Mouse (Mus musculus) gastrocnemius, adult 2 months (tissue): ENCODE results near the gene Slc37a3. TPM values are rescaled to one million over a fixed set of nuclear protein-coding genes. Genes with fewer than 3 reads are reported as not detected.

ENCODE experiments used
- DNase-seq: peaks from one replicate; pipeline ENCODE4 v3.0.0; 2022
- H3K27ac ChIP-seq: fragments of 200-600 bp; 2 replicates; pipeline ENCODE4 v1.8.1; 2022; ENCODE audit warnings: mild to moderate bottlenecking
- H3K4me3 ChIP-seq: fragments of 200-600 bp; 2 replicates; pipeline ENCODE4 v1.8.1; 2022; ENCODE audit warnings: mild to moderate bottlenecking, moderate library complexity
- CTCF ChIP-seq: fragments of 200-600 bp; IDR thresholded peaks from 2 replicates; pipeline ENCODE4 v1.8.1; 2022; ENCODE audit warnings: antibody characterized with exemption, mild to moderate bottlenecking, moderate library complexity
- intact Hi-C: fragments of 180-260 bp; cut with DNase I; formaldehyde crosslinking; loops from one replicate; pipeline ENCODE4 v1.15.1; 2025
- total RNA-seq, 2 experiments: library from RNA; stranded (reverse); gene quantifications; 2 replicates each; pipeline ENCODE4 v1.2.3; 2021

The Slc37a3 gene
- total RNA-seq, 2 experiments from 2014 or later: 14.2 to 15.9 TPM

DNA sequence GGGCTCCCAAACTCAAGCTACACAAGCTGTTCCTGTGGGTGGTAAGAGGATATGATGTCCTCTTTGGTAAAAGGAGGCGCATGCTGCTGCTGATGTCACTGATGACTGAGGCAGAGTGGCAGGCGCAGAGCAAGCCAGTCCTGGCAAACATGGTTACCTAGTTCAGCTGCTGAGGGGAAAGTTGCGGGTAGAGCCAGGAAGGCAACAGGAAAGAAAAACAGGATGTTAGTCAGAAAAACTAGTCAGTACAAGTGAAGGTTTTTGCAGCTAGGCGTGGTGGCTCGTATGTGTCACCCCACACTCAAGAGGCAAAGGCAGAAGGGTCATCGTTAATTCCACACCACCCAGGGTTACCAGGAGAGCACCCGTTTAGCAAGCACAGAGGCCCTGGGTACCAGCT lies 43.3 kb downstream of the Slc37a3 start:
- DNase-seq: no peak
- Histone ChIP-seq H3K27ac (no peak overlapping the region), H3K4me3 (no peak overlapping the region)
- intact Hi-C loops: no loop called here
- TF ChIP-seq CTCF: no peak

DNA sequence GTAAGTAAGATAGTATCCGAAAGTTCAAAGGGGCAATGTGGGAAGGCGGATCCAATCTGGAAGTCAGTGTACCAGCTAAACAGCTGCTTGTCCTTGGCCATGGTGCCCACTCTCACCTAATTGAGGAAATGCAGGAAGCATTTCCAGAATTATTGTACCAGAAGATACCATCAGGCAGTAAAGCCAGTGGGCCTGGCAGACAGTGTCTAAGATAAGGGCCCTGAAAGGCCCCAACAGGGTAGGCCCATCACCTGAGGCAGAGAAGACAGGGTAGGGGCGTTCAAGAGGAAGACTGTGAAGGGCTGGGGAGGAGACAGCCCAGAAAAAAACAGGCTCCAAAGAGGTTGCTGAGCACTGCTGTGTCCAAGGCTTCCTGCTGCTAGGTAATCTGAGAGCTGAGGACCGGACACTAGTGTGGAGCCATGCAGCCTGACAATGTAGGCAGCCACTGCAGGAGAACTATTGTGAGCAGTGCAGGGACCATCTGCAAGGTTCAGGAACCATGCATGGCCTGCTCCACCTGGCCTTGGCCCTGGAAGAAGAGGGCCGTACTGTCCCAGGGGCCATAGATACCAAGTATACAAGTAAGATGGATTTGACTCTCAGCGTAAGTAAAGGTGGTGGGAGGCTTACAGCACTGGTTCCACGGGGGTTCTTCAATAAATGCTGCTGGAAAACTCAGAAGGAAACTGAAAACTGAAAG lies 45.3 kb downstream of the Slc37a3 start:
- Histone ChIP-seq H3K27ac (no peak overlapping the region), H3K4me3 (no peak overlapping the region)
- no peak for DNase-seq
- intact Hi-C loops: no loop called here
- no peak for TF ChIP-seq CTCF

DNA sequence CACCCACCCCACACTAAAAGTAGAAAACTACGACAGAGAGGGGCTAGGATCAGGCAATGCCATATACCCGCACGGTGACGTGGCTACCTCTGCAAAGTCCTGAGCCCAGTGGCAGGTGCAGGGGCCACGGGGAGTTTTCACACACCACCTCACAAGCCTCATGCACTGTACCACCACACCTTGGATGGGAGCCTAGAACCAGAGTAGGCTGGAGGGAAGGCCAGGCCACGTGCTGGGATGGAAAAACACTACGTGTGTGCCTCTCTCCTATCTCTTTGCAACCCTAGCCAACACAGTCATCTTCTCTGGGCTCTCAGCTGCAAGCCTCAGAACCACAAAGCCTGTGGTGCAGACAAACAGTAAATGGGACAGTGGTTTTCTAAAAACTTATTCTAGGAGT lies 46.5 kb downstream of the Slc37a3 start:
- no peak overlapping the region for H3K4me3 ChIP-seq
- intact Hi-C loops: no loop called here
- DNase-seq: no peak
- no peak overlapping the region for H3K27ac ChIP-seq
- no peak for TF ChIP-seq CTCF

DNA sequence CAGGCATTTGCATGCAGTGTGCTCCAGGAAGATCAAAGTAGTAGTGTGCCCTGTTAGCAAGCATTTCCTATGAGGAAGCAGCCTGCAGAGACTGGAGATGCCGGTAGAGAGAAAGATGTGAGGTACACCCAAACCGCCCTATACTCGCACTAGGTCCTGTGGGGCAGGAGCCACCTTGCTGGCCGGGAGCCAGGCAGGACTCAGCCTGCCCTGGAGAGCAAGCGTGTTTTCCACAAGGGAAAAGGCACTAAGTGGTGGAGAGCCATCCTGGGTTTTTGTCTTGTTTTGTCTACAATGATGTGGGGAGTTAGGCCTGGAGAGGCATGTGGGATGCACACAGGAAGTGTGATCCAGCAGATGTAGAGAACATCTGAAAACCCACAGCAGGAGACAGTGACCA lies 57.2 kb downstream of the Slc37a3 start:
- intact Hi-C loops: no loop called here
- DNase-seq: no peak
- no peak overlapping the region; the same call in 1 of the 2 replicates for H3K27ac ChIP-seq
- no peak for TF ChIP-seq CTCF
- no peak overlapping the region for H3K4me3 ChIP-seq

DNA sequence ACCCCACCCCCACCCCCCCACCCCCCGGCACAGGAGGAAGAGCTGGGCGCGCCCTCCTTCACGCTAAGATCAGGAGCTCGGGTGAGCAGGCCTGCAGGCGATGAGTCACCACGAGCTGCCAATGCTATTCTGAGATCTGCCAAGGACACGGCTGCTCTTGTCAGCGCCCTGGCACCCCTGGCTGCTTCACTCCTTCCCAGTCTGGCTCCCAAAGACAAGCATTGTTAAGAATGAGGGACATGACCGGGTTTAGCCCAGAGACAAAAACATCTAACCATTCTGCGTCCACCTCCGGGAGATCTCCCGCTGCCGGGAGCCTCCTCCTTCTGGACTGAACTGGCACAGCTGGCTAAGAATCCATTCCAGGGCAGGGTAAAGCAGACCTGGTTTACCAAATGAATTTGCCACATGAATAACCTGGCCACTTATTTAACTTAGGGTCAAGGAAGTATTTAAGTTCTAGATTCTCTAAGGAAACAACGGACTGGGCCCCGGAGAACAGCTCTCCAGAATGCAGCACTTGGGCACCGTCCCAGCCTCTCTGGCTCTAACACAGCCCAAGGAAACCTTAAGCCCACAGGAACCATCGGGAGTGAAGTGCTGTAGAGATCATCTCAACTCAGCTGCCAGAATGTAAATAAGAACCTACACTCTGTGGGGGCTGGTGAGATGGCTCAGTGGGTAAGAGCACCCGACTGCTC lies 58.3 kb downstream of the Slc37a3 start:
- Histone ChIP-seq H3K4me3 (peak overlapping the region; percentile 42), H3K27ac (peak overlapping the region; percentile 81)
- no peak; the same call in 1 of the 2 replicates for TF ChIP-seq CTCF
- DNase-seq: peak; percentile 84
- intact Hi-C loops: loop anchor here (10.0 kb wide), 1 partner anchor 114 kb away; the partner anchor contains the start of gene Kdm7a

DNA sequence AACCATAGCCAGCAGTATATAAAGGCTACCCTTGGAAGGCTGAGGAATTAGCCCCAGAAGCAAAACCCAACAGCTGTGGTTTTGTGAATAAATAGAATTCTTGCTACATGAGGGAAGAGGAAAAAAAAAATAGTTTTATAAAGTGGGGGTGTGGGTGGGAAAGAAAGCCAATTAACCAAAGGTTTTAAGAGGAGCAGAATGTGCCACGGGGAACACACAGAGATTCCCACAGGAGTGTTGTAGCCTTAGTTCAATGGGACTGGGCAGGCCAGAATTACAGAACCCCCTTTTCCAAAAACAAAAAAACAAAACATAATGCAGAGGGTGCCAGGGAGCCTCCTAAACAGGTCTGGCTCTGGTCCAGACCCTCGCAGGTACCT lies 58.9 kb downstream of the Slc37a3 start:
- DNase-seq: no peak
- Histone ChIP-seq H3K27ac (peak overlapping the region; percentile 63; the same call in 1 of the 2 replicates), H3K4me3 (no peak overlapping the region)
- intact Hi-C loops: loop anchor here (10.0 kb wide), 1 partner anchor 114 kb away; the partner anchor contains the start of gene Kdm7a
- TF ChIP-seq CTCF: no peak

DNA sequence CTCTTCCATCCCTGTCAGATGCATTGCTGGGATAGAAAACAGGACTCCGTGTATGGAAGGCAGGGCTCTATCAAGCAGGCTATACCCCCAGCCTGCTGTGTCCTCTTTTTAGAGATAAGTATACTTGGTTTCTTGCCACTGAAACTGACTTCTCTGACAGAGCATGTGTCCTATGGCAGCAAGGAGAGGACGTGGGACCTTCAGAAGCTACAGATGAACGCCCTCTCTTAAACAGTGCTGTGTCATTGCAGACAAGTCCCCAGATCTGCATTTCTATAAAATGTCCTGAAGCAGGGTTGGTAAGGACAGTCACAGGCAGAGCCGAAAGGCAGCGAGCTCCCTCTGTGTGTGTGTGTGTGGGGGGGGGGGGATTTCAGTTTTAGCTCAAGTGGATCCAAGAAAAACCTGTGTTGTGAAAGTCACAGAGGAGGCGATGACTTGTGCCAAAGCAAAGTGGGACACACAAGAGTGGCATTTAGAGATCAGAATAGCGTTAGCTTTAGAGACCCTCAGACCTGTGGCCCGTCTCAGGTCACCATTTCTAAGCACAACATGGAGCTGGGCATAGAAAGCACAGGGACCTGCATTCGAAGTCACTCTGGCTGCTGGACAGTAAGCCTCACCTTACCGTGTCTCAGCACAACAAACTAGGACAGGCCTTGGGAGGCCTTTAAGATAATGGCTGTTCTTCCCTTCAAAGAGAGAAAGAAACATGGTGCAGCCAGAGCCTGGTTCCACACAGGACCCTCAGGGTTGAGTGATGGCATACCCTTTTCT lies 59.4 kb downstream of the Slc37a3 start:
- no peak for DNase-seq
- TF ChIP-seq CTCF: no peak
- intact Hi-C loops: loop anchor here (10.0 kb wide), 1 partner anchor 113 kb away; the partner anchor contains the start of gene Kdm7a
- H3K4me3 ChIP-seq: no peak overlapping the region
- H3K27ac ChIP-seq: peak overlapping the region; percentile 63; the same call in 1 of the 2 replicates

DNA sequence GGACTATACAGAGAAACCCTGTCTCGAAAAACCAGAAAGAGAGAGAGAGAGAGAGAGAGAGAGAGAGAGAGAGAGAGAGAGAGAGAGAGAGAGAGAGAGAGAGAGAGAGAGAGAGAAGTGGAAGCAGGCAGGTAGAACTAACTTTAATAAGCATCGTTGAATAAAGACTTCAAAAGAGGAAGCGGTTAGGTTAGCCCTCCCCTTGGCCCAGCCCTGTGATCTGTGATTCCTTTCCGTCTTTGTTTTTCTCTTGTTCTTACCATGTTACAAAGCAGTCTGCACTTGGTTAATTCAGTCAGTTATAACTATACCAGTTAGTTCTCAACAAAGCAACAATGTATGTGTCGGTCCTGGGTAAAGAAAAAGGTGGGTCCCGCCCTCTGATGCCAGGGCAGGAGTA lies 61.4 kb downstream of the Slc37a3 start:
- DNase-seq: no peak
- Histone ChIP-seq H3K27ac (no peak overlapping the region), H3K4me3 (no peak overlapping the region)
- TF ChIP-seq CTCF: no peak
- intact Hi-C loops: loop anchor here (10.0 kb wide), 1 partner anchor 111 kb away; the partner anchor contains the start of gene Kdm7a

DNA sequence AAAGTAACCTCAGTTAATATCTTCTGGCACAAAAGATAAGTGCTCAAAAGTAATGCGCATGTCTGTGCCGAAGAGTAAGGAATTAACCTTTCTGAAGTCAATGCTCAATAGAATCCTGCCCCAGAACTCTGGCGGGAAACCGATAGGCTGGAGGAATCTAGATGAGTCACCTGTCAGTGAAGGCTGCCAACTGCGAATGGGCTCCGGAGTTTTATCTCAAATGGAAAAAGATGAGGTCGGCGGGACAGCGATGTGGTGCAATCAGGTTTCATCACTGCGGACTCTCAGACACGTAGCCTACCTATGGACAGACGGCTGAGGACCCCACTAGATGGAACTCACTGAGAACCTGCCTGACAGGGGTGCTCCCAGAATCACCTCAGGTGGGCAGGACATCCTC lies 63.0 kb downstream of the Slc37a3 start:
- DNase-seq: no peak
- no peak for TF ChIP-seq CTCF
- no peak overlapping the region for H3K27ac ChIP-seq
- no peak overlapping the region for H3K4me3 ChIP-seq
- intact Hi-C loops: loop anchor here (10.0 kb wide), 1 partner anchor 110 kb away; the partner anchor contains the start of gene Kdm7a

DNA sequence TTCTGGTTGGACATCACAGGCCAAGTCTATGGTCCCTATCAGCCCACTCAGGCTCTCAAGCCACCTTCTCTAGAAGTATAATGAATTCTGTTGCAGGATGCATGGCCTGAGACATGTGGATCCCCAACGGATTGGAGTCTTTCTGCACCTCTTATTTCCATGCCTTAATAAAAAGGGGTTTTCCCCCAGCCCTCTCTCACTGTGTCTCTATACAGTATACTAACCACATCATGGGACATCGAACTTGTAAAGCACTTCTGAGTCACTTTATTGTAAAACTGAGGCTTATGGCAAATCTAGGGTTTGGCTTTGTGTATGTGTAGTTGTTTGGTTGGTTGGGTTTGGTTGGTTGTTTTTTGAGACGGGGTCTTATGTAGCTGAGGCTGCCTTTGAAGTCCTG lies 65.7 kb downstream of the Slc37a3 start:
- TF ChIP-seq CTCF: no peak
- no peak for DNase-seq
- intact Hi-C loops: loop anchor here (10.0 kb wide), 1 partner anchor 107 kb away; the partner anchor contains the start of gene Kdm7a

DNA sequence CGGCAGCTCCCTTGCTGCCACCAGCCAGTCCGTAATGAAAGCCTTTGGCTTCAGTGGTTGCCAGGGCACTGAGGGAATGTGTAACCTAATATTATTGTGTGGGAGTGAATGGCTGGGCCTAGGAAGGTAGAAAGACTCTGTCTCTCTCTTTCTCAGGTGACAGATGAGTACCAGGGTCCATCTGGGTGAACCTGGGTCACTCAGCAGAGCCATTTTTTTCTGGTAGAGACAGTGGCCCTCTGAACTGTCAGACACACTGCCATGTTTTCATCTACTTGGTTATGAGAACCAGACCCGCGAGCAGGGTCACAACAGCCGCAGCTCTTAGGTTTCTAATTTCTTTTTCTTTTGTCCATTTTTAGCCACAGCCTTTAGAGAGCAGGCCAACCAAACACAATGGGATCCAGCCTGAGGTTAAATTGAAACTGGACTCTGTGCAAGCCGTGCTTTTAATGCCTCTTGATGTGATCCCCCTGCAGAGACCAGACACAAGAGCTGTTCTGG lies 73.1 kb downstream of the Slc37a3 start:
- intact Hi-C loops: no loop called here
- DNase-seq: no peak
- Histone ChIP-seq H3K4me3 (no peak overlapping the region), H3K27ac (no peak overlapping the region)
- no peak for TF ChIP-seq CTCF

More for the DNA sequence above, 65.7 kb downstream of the Slc37a3 start:
- Histone ChIP-seq H3K4me3 (no peak overlapping the region), H3K27ac (no peak overlapping the region)

DNA sequence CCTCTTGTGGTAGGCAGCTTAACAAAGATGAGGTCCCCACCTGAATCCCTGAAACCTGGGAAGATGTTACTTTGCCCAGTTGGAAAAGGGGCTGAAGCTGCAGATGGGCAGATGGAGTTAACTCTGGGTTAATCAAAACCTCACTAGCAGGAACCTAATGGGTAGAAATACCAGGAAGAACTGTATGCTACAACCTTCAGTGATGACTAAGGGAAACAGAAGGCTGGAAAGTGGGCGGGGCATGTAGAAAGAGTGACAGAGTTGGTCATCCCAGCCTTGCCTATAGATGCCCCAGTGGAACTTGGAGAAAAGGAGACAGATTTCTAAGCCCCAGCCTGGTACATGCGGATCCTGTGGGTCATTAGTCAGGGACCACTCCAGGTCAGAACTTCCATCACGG lies 76.0 kb downstream of the Slc37a3 start:
- no peak overlapping the region for H3K4me3 ChIP-seq
- DNase-seq: no peak
- no peak overlapping the region for H3K27ac ChIP-seq
- intact Hi-C loops: no loop called here
- no peak for TF ChIP-seq CTCF
